Mouse (Mus musculus) olfactory bulb, adult 2 months (tissue): ENCODE data around the gene Cyth3.

Source experiments
- CTCF ChIP-seq: fragments of 200-500 bp; IDR thresholded peaks from 2 replicates; pipeline ENCODE4 v1.5.1; 2012; ENCODE audit warnings: low read depth, mild to moderate bottlenecking, low read length, moderate library complexity; ENCODE audit not compliant: insufficient read depth
- POLR2A ChIP-seq: fragments of 200-500 bp; IDR thresholded peaks from 2 replicates; pipeline ENCODE4 v1.6.1; 2012; ENCODE audit warnings: mild to moderate bottlenecking, low read depth, low read length, moderate library complexity; ENCODE audit not compliant: insufficient read depth

- TF ChIP-seq CTCF (no peak), POLR2A (no peak)
Observed at GRCm38 (mm10) chr5:143613265-143613664, 9.0 kb upstream of the Cyth3 start.
